Mouse (Mus musculus): Measurements from ENCODE around the gene Ppp1r9b.

GRCm38 (mm10) chr11:94998041-94998531 lies 7.3 kb downstream of the Ppp1r9b start:
- TF ChIP-seq CTCF (IDR thresholded peaks at IDR 0.05) (no peak), EP300 (IDR thresholded peaks at IDR 0.05; ENCODE audit: insufficient read depth, low read depth, low read length) (peak; percentile 20; the same call in 1 of the 2 replicates)

Measured in heart, adult 2 months (tissue).